Mouse (Mus musculus) thymus, adult 2 months (tissue): ENCODE results near the gene Cryl1.

ENCODE experiments used
- CTCF ChIP-seq: fragments of 200-500 bp; IDR thresholded peaks from 2 replicates; pipeline ENCODE4 v1.5.1; 2012; ENCODE audit warnings: mild to moderate bottlenecking, control low read depth, low read length, moderate library complexity, borderline replicate concordance; ENCODE audit not compliant: control insufficient read depth, poor library complexity, insufficient read depth; ENCODE audit errors: extremely low read depth
- POLR2A ChIP-seq: fragments of 200-500 bp; IDR thresholded peaks from 2 replicates; pipeline ENCODE4 v1.6.1; 2012; ENCODE audit warnings: mild to moderate bottlenecking, low read length, control low read depth, moderate library complexity; ENCODE audit not compliant: control insufficient read depth, poor library complexity, insufficient read depth; ENCODE audit errors: extremely low read depth

GRCm38 (mm10) chr14:57408100-57408499 lies 9.8 kb upstream of the Cryl1 start:
- TF ChIP-seq POLR2A (no peak), CTCF (no peak)
